Mouse (Mus musculus) mouse embryonic stem cell (cell line): ENCODE measurements around the gene Gusb.

Experiments used
- in situ Hi-C, 2 experiments: fragments of 300-500 bp; cut with MboI; formaldehyde crosslinking; loops; 1 replicate in 1 of 2; 3 replicates in 1 of 2; pipeline ENCODE4 v1.14.3; 2019 to 2020; ENCODE audit warnings: low sequenced_read_pairs in 2 of 2, low pct_unique_long_range_greater_than_20kb in 1 of 2, mixed read lengths in 1 of 2; ENCODE audit not compliant: unreplicated experiment in 1 of 2

The Gusb gene

DNA sequence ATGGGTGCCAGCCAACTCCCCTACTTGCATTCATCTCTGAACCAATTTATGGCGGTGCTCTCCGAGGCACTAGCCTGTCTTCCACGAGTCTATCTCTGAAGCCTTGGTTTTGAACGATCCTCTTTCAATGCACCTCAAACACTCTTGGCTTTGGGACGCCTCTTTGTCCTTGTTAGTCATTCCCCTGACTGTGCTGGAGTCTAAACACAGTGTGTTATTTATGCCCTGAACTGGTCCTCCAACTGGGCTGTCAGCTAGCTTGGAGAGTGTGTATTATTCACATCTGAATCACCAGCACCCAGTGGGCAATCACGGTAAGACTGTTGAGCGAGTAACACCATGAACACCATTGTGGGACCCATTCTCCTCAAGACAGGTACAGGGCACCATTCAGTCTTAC lies 24.8 kb upstream of the Gusb start:
- in situ Hi-C loops, result no loop called here

DNA sequence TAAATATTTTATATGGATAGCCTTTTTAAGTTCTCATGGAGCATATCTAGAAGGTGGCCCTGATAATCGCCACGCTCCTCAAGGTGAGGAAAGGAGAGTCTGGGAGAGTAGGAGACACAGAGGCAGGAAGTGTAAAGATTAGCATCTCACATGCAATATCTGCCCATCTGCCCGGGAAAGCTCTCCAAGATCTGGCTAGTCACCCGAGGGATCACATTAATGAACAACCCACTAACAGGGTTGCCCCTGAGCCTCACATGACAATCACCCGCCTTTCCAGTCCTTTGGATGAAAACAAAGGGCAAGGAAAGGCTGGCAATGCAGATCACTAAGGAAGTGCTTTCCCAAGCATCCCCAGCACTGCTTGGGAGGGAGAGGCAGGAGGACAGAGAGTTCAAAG lies 24.3 kb upstream of the Gusb start:
- in situ Hi-C loops, result no loop called here

DNA sequence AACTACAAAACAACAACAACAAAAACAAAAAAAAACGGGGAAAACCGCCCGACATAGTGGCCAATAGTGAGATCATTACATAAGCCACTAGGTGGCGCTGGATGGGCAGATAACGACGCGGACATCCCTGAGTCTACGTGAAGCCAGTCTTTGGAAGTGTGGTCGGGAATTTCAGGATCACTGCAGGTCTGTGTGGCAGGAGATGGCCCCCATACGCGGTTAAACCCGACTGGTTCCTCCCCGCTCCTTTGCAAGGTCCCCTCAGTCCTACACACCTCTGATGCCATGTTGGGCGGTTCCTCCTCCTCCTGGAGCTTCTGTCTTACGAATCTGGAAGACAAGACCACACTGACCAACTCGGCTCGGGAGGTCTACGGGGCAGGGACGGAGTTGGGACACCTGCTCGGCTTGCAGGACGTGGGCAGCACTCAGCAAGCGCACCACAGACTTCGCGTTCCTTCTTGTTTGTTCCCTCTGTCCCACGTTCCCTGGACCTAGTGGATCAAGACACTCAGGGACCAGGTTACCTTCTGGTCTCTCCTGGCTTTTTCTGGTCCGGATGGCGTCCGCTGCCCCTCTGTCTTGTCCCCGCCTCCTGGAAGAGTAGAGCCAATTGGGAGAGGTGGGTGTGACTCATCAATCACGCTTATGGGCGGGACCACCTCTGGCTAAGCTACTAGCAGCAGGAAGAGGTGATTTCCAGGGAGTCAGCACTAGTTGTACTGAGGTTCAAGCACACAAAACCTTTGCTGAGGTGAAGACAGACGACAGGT lies 21.1 kb upstream of the Gusb start:
- in situ Hi-C loops, result no loop called here

DNA sequence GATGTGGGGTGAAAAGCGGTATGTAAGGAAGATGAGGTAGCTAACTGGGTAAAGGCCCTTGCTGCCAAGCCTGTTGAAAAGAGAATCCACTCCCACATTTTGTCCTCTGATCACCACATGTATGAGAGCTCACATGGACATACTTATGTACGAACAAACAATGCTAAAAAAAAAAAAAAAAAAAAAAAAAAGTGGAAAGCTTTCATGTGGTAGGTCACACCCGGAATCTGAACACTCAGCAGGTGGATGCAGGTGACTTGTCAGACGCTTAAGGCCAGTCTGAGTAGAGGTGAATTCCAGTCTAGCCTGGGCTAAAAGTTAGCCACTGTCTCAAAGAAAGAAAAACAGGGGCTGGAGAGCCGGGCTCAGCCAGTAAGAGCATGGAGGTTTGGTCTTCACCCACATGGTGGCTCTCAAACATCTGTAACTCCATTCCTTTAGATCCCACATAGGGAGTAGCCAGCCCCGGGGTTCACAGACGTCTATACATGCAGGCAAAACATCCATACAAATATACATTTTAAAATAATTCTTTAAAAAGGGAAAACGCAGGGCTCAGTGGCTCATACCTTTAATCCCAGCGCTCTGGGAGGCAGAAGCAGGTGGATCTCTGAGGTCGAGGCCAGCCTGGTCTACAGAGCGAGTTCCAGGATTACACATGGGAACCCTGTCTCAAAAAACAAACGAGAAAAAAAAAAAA lies 20.4 kb upstream of the Gusb start:
- in situ Hi-C loops, result no loop called here

DNA sequence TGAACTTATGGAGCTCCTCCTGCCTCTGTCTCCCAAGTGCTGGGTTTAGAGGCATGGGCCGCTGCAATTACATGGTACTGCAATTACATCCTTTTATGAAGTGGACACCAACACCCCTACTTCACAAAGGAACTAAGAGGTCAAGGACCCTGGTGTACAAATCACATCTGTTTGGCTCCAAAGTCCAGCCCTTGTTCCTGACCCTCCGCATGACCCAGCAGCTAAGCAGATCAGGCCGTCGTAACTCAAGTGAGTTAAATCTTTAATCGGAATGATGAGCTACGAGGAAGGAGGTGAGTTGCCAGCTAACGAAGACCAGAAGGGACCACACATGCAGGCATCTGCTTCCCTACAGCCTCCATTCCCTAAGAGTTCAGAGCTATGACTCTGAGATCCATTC lies 19.5 kb upstream of the Gusb start:
- in situ Hi-C loops, result no loop called here

DNA sequence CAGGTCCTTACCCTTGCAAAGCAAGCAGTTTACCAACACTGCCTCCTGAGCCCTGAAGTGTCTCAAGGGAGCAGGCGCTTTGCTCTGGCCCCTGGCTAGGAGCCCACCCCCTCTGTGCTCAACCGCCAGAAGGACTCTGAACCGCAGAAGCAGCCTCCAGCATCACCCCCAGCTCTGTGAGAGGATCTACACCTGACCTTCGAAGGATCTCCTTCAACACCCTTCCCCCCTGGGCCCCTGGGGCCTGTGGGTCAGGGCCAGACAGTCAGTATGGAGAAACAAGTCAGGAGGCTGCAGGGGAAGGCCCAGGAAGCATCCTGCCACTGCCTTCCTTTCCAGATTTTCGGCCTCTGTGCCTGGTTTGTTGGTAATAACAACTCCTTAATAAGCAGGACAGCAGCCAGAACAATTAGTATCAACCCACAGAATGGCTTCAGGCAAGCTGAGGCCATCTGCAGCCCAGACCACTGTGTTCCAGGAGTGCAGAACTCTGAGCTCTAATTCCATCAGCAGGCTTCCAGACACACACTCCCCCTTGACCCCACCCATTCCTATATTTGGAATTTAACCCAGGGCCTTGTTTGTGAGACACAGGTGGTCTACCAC lies 18.6 kb upstream of the Gusb start:
- in situ Hi-C loops, result no loop called here

DNA sequence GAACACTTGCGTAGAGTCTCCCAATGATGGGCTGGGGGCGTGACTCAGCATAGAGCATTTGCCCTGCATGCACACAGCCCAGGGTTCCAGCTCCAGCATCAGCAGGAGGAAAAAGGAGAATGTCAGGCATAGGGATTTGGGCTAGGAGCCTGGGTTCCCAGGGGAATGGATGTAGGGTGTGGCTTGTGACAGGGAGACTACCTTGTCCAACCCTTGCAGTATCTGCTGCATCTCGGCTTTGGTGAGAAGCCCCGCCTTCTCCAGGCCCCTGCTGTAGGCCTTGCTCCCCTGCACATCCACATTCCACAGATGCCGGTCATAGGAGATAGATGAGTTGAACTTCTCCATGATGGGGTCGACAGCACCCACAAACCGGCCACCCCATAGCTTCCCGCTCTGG lies 16.6 kb upstream of the Gusb start:
- in situ Hi-C loops, result no loop called here

DNA sequence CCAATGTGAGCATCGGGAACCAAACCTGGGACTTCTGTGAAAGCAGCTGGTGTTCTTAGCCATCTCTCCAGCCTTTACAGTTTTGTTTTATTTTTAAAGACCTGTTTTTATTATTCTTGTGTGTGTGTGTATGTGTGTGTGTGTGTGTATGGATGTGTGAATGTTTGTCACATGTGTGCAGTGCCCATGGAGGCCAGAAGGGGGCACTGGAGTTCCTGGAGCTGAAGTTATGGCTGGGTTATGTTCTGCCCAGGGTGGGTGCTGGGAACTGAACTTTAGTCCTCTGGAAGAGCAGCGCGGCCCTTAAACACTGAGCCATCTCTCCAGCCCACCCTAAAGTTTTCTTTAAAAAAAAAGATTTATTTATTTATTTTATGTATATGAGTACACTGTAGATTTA lies 12.3 kb upstream of the Gusb start:
- in situ Hi-C loops, result no loop called here

DNA sequence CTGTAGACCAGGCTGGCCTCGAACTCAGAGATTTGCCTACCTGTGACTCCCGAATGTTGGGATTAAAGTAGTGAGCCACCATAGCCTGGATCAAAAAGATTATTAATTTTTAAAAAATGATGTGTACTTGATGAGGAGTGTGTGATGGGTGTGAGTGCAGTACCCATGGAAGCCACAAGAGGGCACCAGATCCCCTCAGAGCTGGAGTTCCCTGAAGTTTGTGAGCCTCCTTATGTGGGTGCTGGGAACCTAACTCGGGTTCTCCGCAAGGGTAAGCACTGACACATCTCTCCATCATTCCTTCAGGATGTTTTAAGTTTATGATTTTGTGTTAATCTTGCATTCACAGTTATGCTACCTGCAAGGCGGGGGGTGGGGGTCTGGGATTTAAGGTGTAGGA lies 8.1 kb upstream of the Gusb start:
- in situ Hi-C loops, result no loop called here

DNA sequence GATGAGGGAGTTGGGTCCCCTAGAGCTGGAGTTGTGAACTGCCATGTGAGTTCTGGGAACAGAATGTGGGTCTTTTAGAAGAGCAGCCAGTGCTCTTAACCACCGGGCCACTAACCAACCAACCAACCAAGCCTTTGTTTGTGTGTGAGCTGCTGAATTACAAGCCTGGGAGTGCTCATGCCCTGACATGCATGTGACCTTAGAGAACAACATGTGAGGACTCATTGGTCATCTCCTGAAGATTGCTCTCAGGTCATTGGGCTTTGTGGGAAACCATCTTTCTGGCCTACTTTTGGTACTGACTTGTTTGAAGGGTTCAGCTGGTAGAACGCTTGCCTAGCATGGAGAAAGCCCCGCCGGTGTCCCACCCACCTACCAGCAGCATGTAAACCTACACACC lies 6.9 kb upstream of the Gusb start:
- in situ Hi-C loops, result no loop called here

DNA sequence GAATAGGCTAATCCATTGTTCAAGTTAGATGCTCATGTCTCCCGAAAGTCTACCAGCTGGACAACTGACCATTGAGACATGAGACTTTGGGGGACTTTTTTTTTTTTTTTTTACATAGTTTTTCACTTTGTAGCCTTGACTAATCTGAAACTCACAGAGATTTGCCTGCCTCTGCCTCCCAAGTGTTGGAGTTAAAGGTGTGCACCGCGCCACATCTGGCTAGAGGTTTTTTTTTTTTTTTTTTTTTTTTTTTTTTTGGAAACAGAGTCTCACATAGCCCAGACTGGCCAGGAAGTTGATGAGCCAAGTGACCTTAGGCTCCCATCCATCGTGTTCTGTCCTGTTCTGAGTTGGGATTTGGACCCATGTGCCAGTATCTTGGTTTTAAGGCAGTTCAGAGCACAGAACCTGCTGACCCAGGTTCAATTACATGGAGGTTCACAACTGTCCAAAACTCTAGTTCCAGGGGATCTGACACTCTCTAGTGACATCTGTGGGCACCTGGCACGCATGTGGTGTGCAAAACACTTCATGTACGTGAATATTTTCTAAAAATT lies 5.3 kb upstream of the Gusb start:
- in situ Hi-C loops, result no loop called here

DNA sequence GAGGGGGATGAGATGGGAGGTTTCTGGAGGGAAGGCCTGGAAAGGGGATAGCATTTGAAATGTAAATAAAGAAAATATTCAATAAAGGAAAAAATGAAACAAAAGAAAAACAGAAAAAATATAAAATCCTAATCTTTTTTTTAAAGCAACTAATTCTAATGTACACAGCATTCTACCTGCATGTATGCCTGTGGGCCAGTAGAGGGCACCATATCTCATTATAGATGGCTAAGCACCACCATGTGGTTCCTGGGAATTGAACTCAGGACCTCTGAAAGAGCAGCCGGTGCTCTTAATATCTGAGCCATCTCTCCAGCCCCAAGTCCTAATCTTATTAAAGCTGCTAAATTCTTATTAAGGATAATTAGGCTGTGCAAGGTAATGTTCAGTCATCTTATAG lies 4.5 kb upstream of the Gusb start:
- in situ Hi-C loops, result no loop called here

DNA sequence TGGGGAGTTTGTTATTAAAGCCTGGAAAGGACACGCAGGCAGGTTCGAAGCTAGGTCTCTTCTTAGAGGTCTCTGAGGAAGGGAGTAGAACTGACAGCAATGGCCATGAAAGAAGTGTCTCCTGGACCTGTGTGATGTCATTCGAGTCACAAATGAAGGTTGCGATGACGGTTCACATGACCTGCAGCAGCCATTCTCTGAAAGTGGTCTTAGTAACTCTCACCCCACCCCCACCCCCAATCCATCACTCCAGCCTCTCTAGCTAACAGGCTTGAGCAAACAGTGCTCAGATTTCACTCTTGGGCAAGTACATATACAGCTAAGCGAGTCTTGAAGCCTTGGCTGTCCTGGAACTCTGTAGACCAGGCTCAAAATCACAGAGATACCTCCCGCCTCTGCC lies 380 bp upstream of the Gusb start:
- in situ Hi-C loops, result no loop called here

DNA sequence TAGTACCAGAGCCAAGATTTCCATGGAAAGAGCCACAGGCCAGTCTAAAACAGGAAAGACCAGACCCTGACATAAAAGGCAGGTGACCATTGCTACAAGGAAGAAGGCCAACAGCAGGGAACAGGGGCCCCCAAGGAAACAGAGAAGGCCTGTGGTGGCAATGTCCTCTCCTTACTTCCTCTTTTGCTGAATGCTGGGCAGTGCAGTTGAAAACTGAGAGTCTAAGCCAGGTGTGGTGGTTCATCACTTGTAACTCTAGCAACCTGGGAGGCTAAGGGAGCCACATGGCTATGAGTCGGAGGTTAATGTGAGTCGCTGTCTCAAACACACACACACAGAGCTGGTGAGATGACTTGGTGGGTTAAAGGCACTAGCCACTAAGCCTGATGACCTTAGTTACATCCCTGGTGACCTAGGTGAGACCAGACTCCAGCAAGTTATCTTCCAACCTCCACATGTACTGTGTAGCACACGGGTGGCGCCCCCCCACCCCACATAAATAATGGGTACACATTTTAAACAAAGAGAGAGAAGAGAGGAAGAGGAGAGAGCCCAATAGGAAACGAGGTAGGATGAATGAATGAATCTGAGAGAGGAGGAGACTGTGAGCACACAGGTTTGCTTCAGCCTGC lies 1.4 kb downstream of the Gusb start:
- in situ Hi-C loops, result no loop called here

DNA sequence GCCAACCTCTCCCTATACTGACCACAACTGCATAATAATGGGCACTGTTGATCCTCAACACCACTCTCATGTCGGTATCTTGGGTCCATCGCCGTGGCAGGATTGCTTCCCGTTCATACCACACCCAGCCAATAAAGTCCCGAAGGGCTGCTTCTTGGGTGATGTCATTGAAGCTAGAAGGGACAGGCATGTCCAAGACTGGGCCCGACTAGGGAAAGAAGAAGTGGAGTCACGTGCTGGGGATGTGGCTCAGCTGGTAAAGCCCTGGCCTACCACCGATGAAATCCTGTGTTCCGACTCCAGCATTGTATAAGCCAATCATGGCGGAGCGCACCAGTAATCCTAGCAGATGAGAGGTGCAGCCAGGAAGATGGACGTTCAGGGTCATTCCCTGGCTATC lies 2.1 kb downstream of the Gusb start:
- in situ Hi-C loops, result no loop called here

DNA sequence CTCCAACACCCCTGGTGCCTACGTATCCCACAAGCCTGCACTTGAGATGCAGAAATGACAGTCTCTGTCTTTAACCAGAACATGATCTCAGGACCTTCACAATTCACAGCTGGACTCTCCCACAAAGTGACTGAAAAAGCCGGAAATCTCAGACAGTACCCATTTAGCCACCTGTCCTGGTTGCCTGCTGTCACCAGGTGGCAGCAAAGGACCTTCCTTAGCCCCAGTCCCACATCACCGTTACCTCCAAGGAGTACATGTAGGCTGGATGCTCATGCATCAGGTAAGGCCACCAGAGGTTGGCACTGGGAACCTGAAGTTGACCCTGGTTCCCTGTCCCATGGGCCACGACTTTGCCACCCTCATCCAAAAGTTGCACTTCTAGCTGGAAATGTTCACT lies 3.8 kb downstream of the Gusb start:
- in situ Hi-C loops, result no loop called here

DNA sequence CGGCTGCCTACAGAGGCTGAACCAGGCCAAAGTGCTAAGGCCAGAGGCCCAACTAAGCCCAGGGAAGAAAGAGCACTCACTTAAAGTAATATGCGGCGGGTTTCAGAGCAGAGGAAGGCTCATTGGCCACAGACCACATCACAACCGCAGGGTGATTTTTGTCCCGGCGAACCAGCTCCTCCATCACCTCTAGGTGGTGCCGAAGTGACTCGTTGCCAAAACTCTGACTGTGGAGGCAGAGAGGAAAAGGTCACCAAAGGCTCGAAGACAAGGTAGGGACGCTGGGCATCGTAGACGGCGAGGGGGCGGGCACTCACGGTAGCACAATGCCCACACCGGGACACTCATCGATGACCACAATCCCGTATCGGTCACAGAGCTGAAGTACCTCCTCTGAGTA lies 5.1 kb downstream of the Gusb start:
- in situ Hi-C loops, result no loop called here

DNA sequence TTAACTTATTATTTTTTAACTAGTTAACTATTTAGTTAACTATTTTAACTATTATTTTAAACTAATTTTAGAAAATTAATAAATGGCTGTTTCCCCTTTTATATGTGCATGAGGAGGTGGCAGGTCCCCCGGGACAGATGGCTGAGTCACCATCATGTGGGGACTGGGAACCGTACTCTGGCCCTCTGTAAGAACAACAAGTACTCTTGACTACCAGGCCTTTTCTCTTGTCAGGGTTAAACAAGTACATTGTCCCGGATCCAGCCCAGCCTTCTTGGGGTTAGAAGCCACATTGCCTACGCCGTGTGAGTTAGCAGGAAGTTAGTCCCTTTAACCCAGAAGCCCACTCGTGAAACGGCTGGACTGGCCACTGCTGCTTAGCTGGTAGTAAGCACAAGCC lies 7.9 kb downstream of the Gusb start:
- in situ Hi-C loops, result no loop called here

DNA sequence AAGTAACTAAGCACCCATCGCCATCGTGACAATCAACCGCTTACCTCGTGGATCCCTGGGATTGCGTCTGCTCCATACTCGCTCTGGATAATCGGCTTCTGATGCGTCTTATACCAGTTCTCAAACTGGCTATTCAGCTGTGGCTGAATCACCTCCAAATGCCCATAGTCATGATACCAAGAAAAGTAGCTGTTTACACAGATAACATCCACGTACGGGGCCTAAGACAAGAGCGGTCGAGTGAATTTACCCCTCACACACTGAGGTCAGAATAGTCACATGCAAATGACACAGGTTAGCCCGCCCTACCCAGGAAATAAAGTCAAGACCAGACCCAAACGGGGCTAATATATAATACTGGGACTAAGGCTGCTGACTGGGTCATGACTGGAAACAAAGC lies 9.5 kb downstream of the Gusb start:
- in situ Hi-C loops, result no loop called here
